Mouse (Mus musculus): ENCODE results near the gene Fbxo2.

DNA sequence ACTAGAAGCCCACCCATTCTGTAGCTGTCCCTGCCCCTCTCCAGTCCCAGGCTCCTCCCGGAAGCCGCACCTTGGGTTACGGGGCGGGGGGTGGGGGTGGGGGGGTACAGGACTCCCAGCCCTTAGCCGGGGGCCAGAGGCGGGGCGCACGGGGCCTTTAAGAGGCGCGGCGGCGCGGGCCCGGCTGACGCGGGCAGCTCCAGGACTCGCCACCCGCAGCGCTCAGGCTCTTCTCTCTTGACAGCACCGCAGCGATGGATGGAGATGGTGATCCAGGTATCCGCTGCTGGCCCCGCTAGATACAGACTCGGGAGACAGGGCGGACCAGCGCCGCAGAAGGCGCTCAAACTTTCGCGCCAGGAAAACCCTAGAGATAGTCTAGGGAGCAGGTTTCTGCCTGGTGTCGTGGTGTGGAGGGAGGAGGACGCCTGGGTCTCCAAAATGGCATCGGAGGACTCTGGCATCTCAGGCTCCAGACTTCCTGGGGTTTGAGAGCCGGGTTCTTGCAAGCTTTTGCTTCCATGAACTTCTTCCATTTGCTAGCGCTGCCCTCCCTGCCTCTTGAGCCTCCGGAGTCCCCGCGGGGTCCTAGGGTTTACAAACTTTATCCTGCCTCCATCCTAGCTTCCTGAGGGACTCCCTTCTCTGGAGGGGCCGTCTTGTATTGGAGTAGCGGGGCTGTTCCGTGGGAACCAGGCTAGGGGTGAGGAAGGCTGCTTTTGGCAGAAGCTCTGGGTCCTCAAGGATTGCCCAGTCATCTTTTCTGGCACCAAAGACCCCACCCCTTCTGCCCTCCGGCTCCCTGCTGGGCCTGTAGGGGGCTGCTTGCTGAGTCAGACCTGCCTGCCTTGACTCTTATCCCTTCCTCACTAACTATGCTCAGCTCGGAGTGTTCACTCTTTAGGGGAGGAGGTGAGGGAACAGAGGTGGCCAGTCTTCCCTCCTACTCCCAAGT, at the start of gene Fbxo2, which contains the start of gene Fbxo44:
- TF ChIP-seq CTCF (IDR thresholded peaks at IDR 0.05; ENCODE audit: low read depth, low read length), result no peak
- TF ChIP-seq POLR2A (IDR thresholded peaks at IDR 0.05; ENCODE audit: extremely low read depth, insufficient read depth, low read length), result no peak
